Mouse (Mus musculus) liver, embryonic 15.5 days (tissue): ENCODE measurements at regions not wholly inside any gene's neighbourhood (a gene's known extent, or its start where the extent isn't known, plus 50 kb on each side); places are given as distances from the start of the nearest gene placed in this dataset.

Source experiments
- ATAC-seq: fragments of 200-750 bp; cut with Nextera tagmentation; 2 replicates; pipeline ENCODE4 v1.8.0; 2017; ENCODE audit warnings: moderate number of reproducible peaks, mild to moderate bottlenecking, moderate library complexity; ENCODE audit not compliant: insufficient read depth
- H3K27ac ChIP-seq: fragments of 300-500 bp; sonication (generic); replicated peaks from 2 replicates; pipeline ENCODE4 v1.5.1; 2015; ENCODE audit warnings: mild to moderate bottlenecking, inconsistent platforms
- H3K27me3 ChIP-seq: fragments of 300-500 bp; sonication (generic); 2 replicates; pipeline ENCODE4 v1.6.1; 2015; ENCODE audit warnings: mild to moderate bottlenecking, inconsistent platforms
- H3K36me3 ChIP-seq: fragments of 300-500 bp; sonication (generic); replicated peaks from 2 replicates; pipeline ENCODE4 v1.6.1; 2015; ENCODE audit warnings: moderate library complexity, mild to moderate bottlenecking, inconsistent platforms
- H3K4me1 ChIP-seq: fragments of 300-500 bp; sonication (generic); replicated peaks from 2 replicates; pipeline ENCODE4 v1.6.1; 2015; ENCODE audit warnings: inconsistent platforms
- H3K4me2 ChIP-seq: fragments of 300-500 bp; sonication (generic); 2 replicates; pipeline ENCODE4 v1.6.1; 2015; ENCODE audit warnings: moderate library complexity, mild to moderate bottlenecking, inconsistent platforms
- H3K4me3 ChIP-seq: fragments of 300-500 bp; sonication (generic); replicated peaks from 2 replicates; pipeline ENCODE4 v1.5.1; 2015; ENCODE audit warnings: mild to moderate bottlenecking, inconsistent platforms
- H3K9ac ChIP-seq: fragments of 300-500 bp; sonication (generic); 2 replicates; pipeline ENCODE4 v1.6.1; 2015; ENCODE audit warnings: moderate library complexity, mild to moderate bottlenecking, inconsistent platforms
- H3K9me3 ChIP-seq: fragments of 300-500 bp; sonication (generic); replicated peaks from 2 replicates; pipeline ENCODE4 v1.6.1; 2016; ENCODE audit warnings: inconsistent platforms
- WGBS: fragments of 180-500 bp; shearing (Covaris S2); methylation state at CpG from one replicate; pipeline ENCODE4 v1.1.7; 2015; ENCODE audit warnings: mixed read lengths; ENCODE audit not compliant: insufficient replicate concordance; 5-methylcytosine and 5-hydroxymethylcytosine counted together

GRCm38 (mm10) chr9:27453476-27453875 is 56.9 kb downstream of the Spata19 start:
- Histone ChIP-seq H3K4me1 (no peaks in the 10 kb centered on the region), H3K4me3 (no peak overlapping the region), H3K9me3 (no peaks in the 10 kb centered on the region), H3K36me3 (no peaks in the 10 kb centered on the region), H3K27me3 (no peaks in the 10 kb centered on the region), H3K27ac (no peak overlapping the region), H3K4me2 (no peak overlapping the region), H3K9ac (no peak overlapping the region)
- ATAC-seq, result no peak
- WGBS, result 58% methylated on average over 2 of the region's 2 CpGs

DNA sequence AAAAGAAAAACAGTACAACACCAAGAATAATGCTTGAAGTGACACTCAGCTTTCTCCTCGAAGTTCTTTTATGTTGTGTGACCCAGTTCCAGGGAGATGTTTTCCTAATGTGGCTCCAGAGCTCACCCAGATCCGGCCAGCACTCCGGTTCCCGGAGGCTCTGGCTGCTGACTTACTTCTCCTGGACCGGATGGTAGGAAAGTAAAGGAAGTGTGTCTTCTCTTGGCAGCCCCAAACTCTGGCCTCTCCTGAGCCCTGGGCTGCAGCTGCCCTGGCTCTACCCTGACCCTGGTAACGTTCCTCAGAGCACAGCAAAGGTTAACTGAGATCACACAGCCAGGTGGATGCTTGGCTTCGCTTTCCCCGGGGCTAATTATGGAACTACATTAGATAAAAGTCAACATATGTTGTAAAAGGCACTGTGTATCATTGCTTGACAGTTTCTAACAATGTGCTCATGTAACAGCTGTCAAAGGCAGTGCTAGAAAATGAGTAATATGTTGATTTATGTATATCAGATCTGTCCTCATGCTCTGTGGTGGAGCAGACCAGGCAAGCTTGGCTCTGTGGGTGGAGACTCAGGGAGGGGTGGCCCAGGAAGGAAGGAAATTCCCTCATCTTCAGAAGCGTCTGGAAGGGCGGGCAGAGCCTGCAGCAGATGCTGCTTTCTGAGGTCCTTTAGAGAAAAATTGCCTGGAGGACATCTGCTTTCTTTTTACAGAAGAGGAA is 57.5 kb downstream of the Spata19 start:
- H3K27ac ChIP-seq, result no peak overlapping the region
- ATAC-seq, result no peak
- H3K4me1 ChIP-seq, result no peaks in the 10 kb centered on the region
- WGBS, result 48% methylated on average over 10 of the region's 10 CpGs
- H3K36me3 ChIP-seq, result no peaks in the 10 kb centered on the region
- H3K9ac ChIP-seq, result no peak overlapping the region
- H3K9me3 ChIP-seq, result no peaks in the 10 kb centered on the region
- H3K4me3 ChIP-seq, result no peak overlapping the region
- no peak overlapping the region for H3K4me2 ChIP-seq
- no peaks in the 10 kb centered on the region for H3K27me3 ChIP-seq

- Histone ChIP-seq H3K9ac (no peak overlapping the region), H3K36me3 (no peaks in the 10 kb centered on the region), H3K4me2 (no peak overlapping the region), H3K4me3 (no peak overlapping the region), H3K4me1 (no peaks in the 10 kb centered on the region), H3K9me3 (no peaks in the 10 kb centered on the region), H3K27me3 (no peaks in the 10 kb centered on the region), H3K27ac (no peak overlapping the region)
- 36% methylated on average over 3 of the region's 3 CpGs for WGBS
- no peak for ATAC-seq
These were observed 61.9 kb downstream of the Spata19 start for GRCm38 (mm10) chr9:27458335-27459040.

DNA sequence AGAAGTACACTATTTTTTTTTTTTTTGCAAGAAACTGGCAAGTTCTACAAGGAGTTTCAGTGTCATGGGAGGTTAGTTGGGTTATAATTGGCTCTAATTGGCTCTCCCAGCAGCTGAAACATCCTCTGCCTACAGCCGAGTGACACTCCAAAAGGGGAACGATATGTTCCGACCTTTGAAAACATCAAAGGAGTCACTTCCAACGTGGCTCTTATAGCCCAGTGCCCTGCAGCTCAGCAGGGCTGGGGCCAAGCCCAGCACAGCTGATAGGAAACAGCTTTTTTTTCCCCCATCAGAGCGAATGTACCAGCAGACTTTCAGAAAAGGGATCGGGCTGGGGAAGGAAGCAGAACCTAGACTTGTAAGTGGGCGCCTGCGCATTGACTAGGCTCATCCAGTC is 64.4 kb downstream of the Spata19 start:
- ATAC-seq, result no peak
- Histone ChIP-seq H3K36me3 (no peaks in the 10 kb centered on the region), H3K4me2 (no peak overlapping the region), H3K27me3 (no peaks in the 10 kb centered on the region), H3K4me1 (no peaks in the 10 kb centered on the region), H3K4me3 (no peak overlapping the region), H3K27ac (no peak overlapping the region), H3K9me3 (no peaks in the 10 kb centered on the region), H3K9ac (no peak overlapping the region)
- 14% methylated on average over 8 of the region's 8 CpGs for WGBS

DNA sequence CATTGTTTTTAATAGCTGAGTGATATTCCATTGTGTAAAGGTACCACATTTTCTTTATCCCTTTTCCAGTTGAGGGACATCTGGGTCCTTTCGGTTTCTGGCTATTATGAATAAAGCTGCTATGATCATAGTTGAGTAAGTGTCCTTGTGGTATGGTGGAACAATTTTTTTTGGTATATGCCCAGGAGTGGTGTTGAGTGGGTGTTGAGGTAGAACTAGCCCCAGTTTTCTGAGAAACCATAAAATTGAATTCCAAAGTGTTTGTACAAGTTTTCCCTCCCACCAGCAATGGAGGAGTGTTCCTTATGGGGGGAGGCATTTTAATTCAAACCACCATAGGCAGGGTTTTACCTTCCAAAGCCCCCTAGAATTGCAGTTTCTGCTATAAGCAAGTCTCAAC is 67.4 kb downstream of the Spata19 start:
- H3K27me3 ChIP-seq, result no peaks in the 10 kb centered on the region
- ATAC-seq, result no peak
- H3K9ac ChIP-seq, result no peak overlapping the region
- no peaks in the 10 kb centered on the region for H3K9me3 ChIP-seq
- no peaks in the 10 kb centered on the region for H3K4me1 ChIP-seq
- no peak overlapping the region for H3K4me3 ChIP-seq
- 60% methylated on average over 1 of the region's 1 CpGs for WGBS
- no peak overlapping the region for H3K27ac ChIP-seq
- H3K36me3 ChIP-seq, result no peaks in the 10 kb centered on the region
- no peak overlapping the region for H3K4me2 ChIP-seq

DNA sequence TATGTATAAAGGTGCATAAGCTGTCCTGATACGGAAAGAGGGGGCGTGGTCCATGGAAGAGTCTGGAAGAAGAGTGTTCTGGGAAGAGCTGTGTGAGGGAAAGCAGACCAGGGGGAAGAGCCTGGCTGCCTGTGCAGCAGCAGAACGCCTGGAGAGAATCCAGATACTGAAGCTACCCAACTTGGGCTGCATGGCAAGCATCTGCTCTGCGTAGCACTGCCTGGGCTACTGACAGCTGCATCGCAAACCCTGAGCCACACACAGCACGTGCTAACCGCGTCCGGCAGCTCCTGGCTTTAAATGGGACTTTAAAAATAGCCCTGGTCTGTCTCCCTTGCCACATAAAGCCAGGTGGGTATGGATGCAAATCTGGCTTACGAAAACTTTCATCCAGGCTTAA is 78.9 kb downstream of the Spata19 start:
- Histone ChIP-seq H3K4me1 (no peaks in the 10 kb centered on the region), H3K4me2 (no peak overlapping the region), H3K27ac (no peak overlapping the region), H3K9ac (no peak overlapping the region), H3K9me3 (no peaks in the 10 kb centered on the region), H3K36me3 (no peaks in the 10 kb centered on the region), H3K27me3 (no peaks in the 10 kb centered on the region), H3K4me3 (no peak overlapping the region)
- WGBS, result 70% methylated on average over 10 of the region's 10 CpGs
- ATAC-seq, result no peak

GRCm38 (mm10) chr9:27476636-27477035 is 80.0 kb downstream of the Spata19 start:
- H3K4me3 ChIP-seq, result no peak overlapping the region
- H3K4me1 ChIP-seq, result no peaks in the 10 kb centered on the region
- no peaks in the 10 kb centered on the region for H3K27me3 ChIP-seq
- no peaks in the 10 kb centered on the region for H3K36me3 ChIP-seq
- H3K27ac ChIP-seq, result no peak overlapping the region
- H3K4me2 ChIP-seq, result no peak overlapping the region
- H3K9ac ChIP-seq, result no peak overlapping the region
- no peaks in the 10 kb centered on the region for H3K9me3 ChIP-seq
- no peak for ATAC-seq
- 61% methylated on average over 5 of the region's 5 CpGs for WGBS

- H3K9me3 ChIP-seq, result no peaks in the 10 kb centered on the region
- H3K4me2 ChIP-seq, result no peak overlapping the region
- 56% methylated on average over 4 of the region's 4 CpGs for whole genome bisulfite sequencing
These were observed 80.6 kb downstream of the Spata19 start for GRCm38 (mm10) chr9:27477079-27477687.

GRCm38 (mm10) chr9:27478346-27478745 is 81.7 kb downstream of the Spata19 start:
- Histone ChIP-seq H3K27me3 (no peaks in the 10 kb centered on the region), H3K9ac (no peak overlapping the region), H3K4me1 (no peaks in the 10 kb centered on the region), H3K9me3 (no peaks in the 10 kb centered on the region), H3K27ac (no peak overlapping the region), H3K4me2 (no peak overlapping the region), H3K36me3 (no peaks in the 10 kb centered on the region), H3K4me3 (no peak overlapping the region)
- no peak for ATAC-seq
- 77% methylated on average over 3 of the region's 3 CpGs for WGBS

More at GRCm38 (mm10) chr9:27477079-27477687, 80.6 kb downstream of the Spata19 start:
- Histone ChIP-seq H3K27me3 (no peaks in the 10 kb centered on the region), H3K36me3 (no peaks in the 10 kb centered on the region), H3K9ac (no peak overlapping the region), H3K4me1 (no peaks in the 10 kb centered on the region), H3K27ac (no peak overlapping the region), H3K4me3 (no peak overlapping the region)
- no peak for ATAC-seq

DNA sequence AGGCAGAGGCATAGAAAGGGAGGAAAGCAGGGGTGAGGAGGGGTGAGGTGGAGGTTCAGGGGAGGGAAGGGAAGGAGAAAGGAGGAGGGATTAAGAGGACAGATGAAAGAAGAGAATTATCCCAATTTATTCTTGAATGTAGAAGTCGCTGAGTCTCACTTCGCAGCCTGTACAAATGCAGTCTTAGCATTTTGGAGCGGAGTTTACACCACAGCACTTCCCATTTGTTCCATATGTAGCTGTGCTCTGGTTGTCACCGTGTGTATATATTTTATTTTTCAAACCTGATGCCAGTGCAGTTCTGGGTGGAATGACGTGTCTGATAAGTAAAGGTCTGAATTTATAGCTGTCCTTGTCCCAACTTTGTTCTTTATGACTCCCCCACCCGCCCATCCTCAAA is 105.2 kb downstream of the Spata19 start:
- no peak overlapping the region for H3K4me3 ChIP-seq
- WGBS, result 63% methylated on average over 6 of the region's 6 CpGs
- no peak overlapping the region for H3K9ac ChIP-seq
- no peak overlapping the region for H3K27ac ChIP-seq
- H3K4me1 ChIP-seq, result no peaks in the 10 kb centered on the region
- H3K4me2 ChIP-seq, result no peak overlapping the region
- no peaks in the 10 kb centered on the region for H3K9me3 ChIP-seq
- no peaks in the 10 kb centered on the region for H3K36me3 ChIP-seq
- ATAC-seq, result no peak
- no peaks in the 10 kb centered on the region for H3K27me3 ChIP-seq

DNA sequence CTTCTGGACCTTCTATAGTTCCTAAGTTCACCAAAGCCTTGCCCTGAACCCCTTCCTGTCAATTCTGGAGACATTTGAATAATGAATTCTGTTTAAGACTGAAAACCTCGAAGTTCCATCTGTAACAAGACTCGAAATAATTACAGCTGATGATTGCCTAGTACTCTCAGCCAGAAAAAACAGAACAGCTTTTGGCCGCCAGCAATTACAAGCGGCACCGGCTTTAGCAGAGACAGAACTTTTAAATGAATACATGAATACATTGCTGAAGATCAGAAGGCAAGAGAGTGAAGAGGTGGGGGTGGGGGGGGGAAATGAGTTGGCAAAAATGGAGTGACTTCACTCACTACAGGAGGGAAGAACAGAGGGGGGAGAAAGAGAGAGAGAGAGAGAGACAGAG is 112.6 kb downstream of the Spata19 start:
- no peaks in the 10 kb centered on the region for H3K27me3 ChIP-seq
- H3K9ac ChIP-seq, result no peak overlapping the region
- H3K27ac ChIP-seq, result no peak overlapping the region
- H3K4me3 ChIP-seq, result no peak overlapping the region
- H3K4me1 ChIP-seq, result no peaks in the 10 kb centered on the region
- no peaks in the 10 kb centered on the region for H3K9me3 ChIP-seq
- 70% methylated on average over 5 of the region's 5 CpGs for WGBS
- ATAC-seq, result no peak
- no peak overlapping the region for H3K4me2 ChIP-seq
- H3K36me3 ChIP-seq, result no peaks in the 10 kb centered on the region
